ENCODE assay signal across 27 mouse cellular contexts in genomic region chr1:59395992-59396391, GRCm38 (mm10).
DNase-seq lines count a peak whose midpoint lies in the region; ATAC-seq and TF ChIP-seq lines count a peak whose summit lies in the region.
"Had no signal": no experiment of that assay in that cellular context is flagged by ENCODE, and none has a peak within 500 bp of the region (broad histone marks: within the 10 kb centered on the region; RNA-seq: fewer than 3 reads in every experiment).

No protein-coding gene starts in this region.

- peak overlapping the region; percentile 97 for H3K27ac ChIP-seq in forebrain, embryonic 11.5 days (ENCODE audit: low read depth, low read length)
- H3K27ac ChIP-seq in forebrain, postnatal 0 days (ENCODE audit: low read depth, low read length), result no peak overlapping the region
- H3K27ac ChIP-seq in kidney, postnatal 0 days, result peak overlapping the region; percentile 2; the same call in 1 of the 2 replicates
- H3K27ac ChIP-seq in forebrain, embryonic 14.5 days (ENCODE audit: low read depth, low read length), result 0 out of 2 replicates have a peak overlapping the region, but pooled peaks have one; percentile 89
- H3K27ac ChIP-seq in small intestine, adult 2 months (ENCODE audit: insufficient read depth, low read depth, low read length), result peak overlapping the region; percentile 43; the same call in 1 of the 2 replicates
- H3K27ac ChIP-seq: embryonic facial prominence, embryonic 15.5 days; liver, embryonic 14.5 days; lung, embryonic 15.5 days; midbrain, embryonic 15.5 days; neural tube, embryonic 12.5 days had no signal

- H3K9ac ChIP-seq in forebrain, embryonic 11.5 days (ENCODE audit: low read length), result no peak overlapping the region
- H3K9ac ChIP-seq in forebrain, postnatal 0 days, result no peak overlapping the region
- no peak overlapping the region for H3K9ac ChIP-seq in kidney, postnatal 0 days (ENCODE audit: low read depth, low read length)
- no peak overlapping the region for H3K9ac ChIP-seq in forebrain, embryonic 14.5 days (ENCODE audit: low read length)
- H3K9ac ChIP-seq: embryonic facial prominence, embryonic 15.5 days; heart, embryonic 12.5 days; liver, embryonic 14.5 days; lung, embryonic 15.5 days; midbrain, embryonic 15.5 days; neural tube, embryonic 12.5 days had no signal

- no peak overlapping the region for H3K4me2 ChIP-seq in forebrain, embryonic 11.5 days (ENCODE audit: low read depth, low read length, severe bottlenecking)
- no peak overlapping the region for H3K4me2 ChIP-seq in forebrain, postnatal 0 days (ENCODE audit: low read depth)
- H3K4me2 ChIP-seq in kidney, postnatal 0 days (ENCODE audit: low read length), result no peak overlapping the region
- no peak overlapping the region for H3K4me2 ChIP-seq in forebrain, embryonic 14.5 days (ENCODE audit: low read length)
- H3K4me2 ChIP-seq: embryonic facial prominence, embryonic 15.5 days; heart, embryonic 12.5 days; lung, embryonic 15.5 days; midbrain, embryonic 15.5 days; neural tube, embryonic 12.5 days had no signal

- WGBS in forebrain, embryonic 11.5 days, result 16% methylated on average over 2 of the region's 2 CpGs
- WGBS in forebrain, postnatal 0 days, result 23% methylated on average over 2 of the region's 2 CpGs
- WGBS in kidney, postnatal 0 days, result 34% methylated on average over 2 of the region's 2 CpGs
- 19% methylated on average over 2 of the region's 2 CpGs for WGBS in forebrain, embryonic 14.5 days
- WGBS in small intestine, adult 2 months, result 26% methylated on average over 2 of the region's 2 CpGs

- H3K36me3 ChIP-seq in forebrain, embryonic 11.5 days (ENCODE audit: control insufficient read depth, insufficient read depth, low read length), result no peaks in the 10 kb centered on the region
- no peaks in the 10 kb centered on the region for H3K36me3 ChIP-seq in forebrain, postnatal 0 days (ENCODE audit: insufficient read depth)
- H3K36me3 ChIP-seq in kidney, postnatal 0 days (ENCODE audit: insufficient read depth, low read length), result no peaks in the 10 kb centered on the region
- no peaks in the 10 kb centered on the region for H3K36me3 ChIP-seq in forebrain, embryonic 14.5 days (ENCODE audit: control insufficient read depth, insufficient read depth, low read length)
- no peaks in the 10 kb centered on the region for H3K36me3 ChIP-seq in small intestine, adult 2 months (ENCODE audit: control insufficient read depth, insufficient read depth, low read length)
- H3K36me3 ChIP-seq: embryonic facial prominence, embryonic 15.5 days; heart, embryonic 12.5 days; lung, embryonic 15.5 days; midbrain, embryonic 15.5 days; neural tube, embryonic 12.5 days had no signal

- H3K4me3 ChIP-seq in forebrain, embryonic 11.5 days (ENCODE audit: low read depth, low read length), result no peak overlapping the region
- H3K4me3 ChIP-seq in forebrain, postnatal 0 days (ENCODE audit: low read depth, low read length), result no peak overlapping the region
- H3K4me3 ChIP-seq in kidney, postnatal 0 days (replicated peaks; ENCODE audit: low read depth, low read length), result no peak overlapping the region
- H3K4me3 ChIP-seq in forebrain, embryonic 14.5 days (ENCODE audit: low read depth, low read length), result no peak overlapping the region
- no peak overlapping the region for H3K4me3 ChIP-seq in small intestine, adult 2 months (ENCODE audit: low read depth, low read length)
- H3K4me3 ChIP-seq: embryonic facial prominence, embryonic 15.5 days; heart, embryonic 12.5 days; lung, embryonic 15.5 days; megakaryocyte, embryonic 14.5 days; midbrain, embryonic 15.5 days; neural tube, embryonic 12.5 days had no signal

- H3K4me1 ChIP-seq in forebrain, embryonic 11.5 days (replicated peaks; ENCODE audit: control insufficient read depth, insufficient read depth, low read length), result peaks cover 20% of the 10 kb centered on the region
- H3K4me1 ChIP-seq in forebrain, postnatal 0 days (ENCODE audit: insufficient read depth), result no peaks in the 10 kb centered on the region
- H3K4me1 ChIP-seq in kidney, postnatal 0 days (replicated peaks; ENCODE audit: insufficient read depth, low read length), result peaks cover 7% of the 10 kb centered on the region; the same call in 1 of the 2 replicates
- H3K4me1 ChIP-seq in forebrain, embryonic 14.5 days (ENCODE audit: control insufficient read depth, insufficient read depth, low read length), result peaks cover 15% of the 10 kb centered on the region
- H3K4me1 ChIP-seq in small intestine, adult 2 months (ENCODE audit: control insufficient read depth, insufficient read depth, insufficient read length, low read length), result peaks cover 25% of the 10 kb centered on the region
- H3K4me1 ChIP-seq: embryonic facial prominence, embryonic 15.5 days; heart, embryonic 12.5 days; lung, embryonic 15.5 days; megakaryocyte, embryonic 14.5 days; midbrain, embryonic 15.5 days had no signal

- H3K27me3 ChIP-seq in forebrain, embryonic 11.5 days (ENCODE audit: control insufficient read depth, insufficient read depth, low read length), result no peaks in the 10 kb centered on the region
- no peaks in the 10 kb centered on the region for H3K27me3 ChIP-seq in forebrain, postnatal 0 days (ENCODE audit: insufficient read depth, low read length)
- no peaks in the 10 kb centered on the region for H3K27me3 ChIP-seq in kidney, postnatal 0 days (ENCODE audit: insufficient read depth, low read length)
- no peaks in the 10 kb centered on the region for H3K27me3 ChIP-seq in forebrain, embryonic 14.5 days (replicated peaks; ENCODE audit: control insufficient read depth, insufficient read depth, low read length)
- H3K27me3 ChIP-seq in small intestine, adult 2 months (ENCODE audit: control insufficient read depth, insufficient read depth, low read length), result no peaks in the 10 kb centered on the region
- H3K27me3 ChIP-seq: embryonic facial prominence, embryonic 15.5 days; lung, embryonic 15.5 days; midbrain, embryonic 15.5 days; neural tube, embryonic 12.5 days had no signal

- no peak for ATAC-seq in forebrain, embryonic 11.5 days (replicated peaks; ENCODE audit: low FRiP score)
- ATAC-seq in forebrain, postnatal 0 days, result no peak
- ATAC-seq in kidney, postnatal 0 days (replicated peaks; ENCODE audit: low FRiP score, low read depth), result no peak
- no peak for ATAC-seq in forebrain, embryonic 14.5 days
- ATAC-seq: midbrain, embryonic 15.5 days had no signal

- no peak for DNase-seq in forebrain, embryonic 11.5 days (ENCODE audit: low spot score)
- no peak for DNase-seq in forebrain, postnatal 0 days
- no peak for DNase-seq in kidney, postnatal 0 days (ENCODE audit: low spot score)
- DNase-seq in kidney, postnatal 36 days, result no peak
- DNase-seq in forebrain, embryonic 14.5 days (ENCODE audit: low spot score), result no peak
- DNase-seq in urinary bladder, postnatal 14 days (ENCODE audit: low spot score), result no peak
- DNase-seq in spleen, postnatal 10 days (ENCODE audit: low spot score in 2 of 2), result no peak
- DNase-seq: adrenal gland, postnatal 25 days; cerebellum, adult 8-10 months; gastrocnemius, postnatal 10 days; heart, adult 11 months; heart, postnatal 10 days; kidney, postnatal 10 days; layer of hippocampus, adult 9-11 months; lung, postnatal 36 days; retina, postnatal 1 day; right cerebral cortex, postnatal 25 days; thymus, adult 18-20 months; thymus, postnatal 4 days had no signal

- TF ChIP-seq CTCF in forebrain, postnatal 0 days (IDR thresholded peaks at IDR 0.05; ENCODE audit: low read depth), result no peak
- TF ChIP-seq CTCF in kidney, postnatal 0 days (IDR thresholded peaks at IDR 0.05; ENCODE audit: low read depth), result no peak
- no peak for TF ChIP-seq CTCF in small intestine, adult 2 months (IDR thresholded peaks at IDR 0.05; ENCODE audit: extremely low read depth, insufficient read length, insufficient replicate concordance, low read depth, low read length)

- no peak for TF ChIP-seq POLR2A in small intestine, adult 2 months (IDR thresholded peaks at IDR 0.05; ENCODE audit: low read depth, low read length)

- H3K9me3 ChIP-seq in forebrain, embryonic 11.5 days (ENCODE audit: control insufficient read depth, low read length), result no peaks in the 10 kb centered on the region
- no peaks in the 10 kb centered on the region for H3K9me3 ChIP-seq in forebrain, postnatal 0 days (ENCODE audit: low read length)
- H3K9me3 ChIP-seq in kidney, postnatal 0 days (replicated peaks; ENCODE audit: low read length), result no peaks in the 10 kb centered on the region
- H3K9me3 ChIP-seq in forebrain, embryonic 14.5 days (replicated peaks; ENCODE audit: control insufficient read depth, low read length), result no peaks in the 10 kb centered on the region
- H3K9me3 ChIP-seq: embryonic facial prominence, embryonic 15.5 days; lung, embryonic 15.5 days; midbrain, embryonic 15.5 days; neural tube, embryonic 12.5 days had no signal
